Mouse (Mus musculus): ENCODE results near the gene Gm3002. TPM values are rescaled to one million over a fixed set of nuclear protein-coding genes. Genes with fewer than 3 reads are reported as not detected.
"Not testable (repeated sequence)": the region's sequence is repeated elsewhere in the genome, so short reads cannot be mapped to it uniquely, and the experiment has no call there.

Gm3002 gene
- not detected for polyA plus RNA-seq (2012; fragmentation: generic; extraction: Trizol)

DNA sequence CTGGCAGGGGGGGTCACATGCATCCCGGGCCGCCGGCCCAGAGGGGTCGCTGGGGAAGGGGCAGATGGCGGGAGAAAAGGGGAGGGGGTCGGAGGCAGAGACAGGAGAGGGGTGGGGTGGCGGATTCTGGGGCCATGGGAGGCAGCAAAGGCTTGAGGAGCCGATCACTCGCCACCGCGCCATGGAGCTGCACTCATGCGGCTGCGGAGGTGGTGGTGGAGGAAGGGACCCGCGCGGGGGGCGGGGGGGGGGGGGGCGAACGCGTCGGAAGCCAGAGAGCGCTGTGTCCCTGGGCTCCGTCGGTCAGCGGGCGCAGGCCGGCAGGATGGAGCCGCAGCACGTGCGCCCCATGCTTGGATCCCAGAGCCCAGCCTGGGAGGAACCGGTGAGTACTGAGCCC, at the start of gene Gm3002:
Gene Gm3002 (plus strand): TSS at position 301 of the 400 bp plus-strand sequence.
- not testable (repeated sequence) for H3ac ChIP-seq (ENCODE audit: control insufficient read depth, insufficient read length); H3K27me3 ChIP-seq (ENCODE audit: control insufficient read depth, insufficient read depth, insufficient read length); H3K4me2 ChIP-seq (ENCODE audit: low read depth); H3K79me2 ChIP-seq (ENCODE audit: control insufficient read depth, insufficient read depth); H3K36me3 ChIP-seq (ENCODE audit: control insufficient read depth, insufficient read depth); H3K4me3 ChIP-seq

DNA sequence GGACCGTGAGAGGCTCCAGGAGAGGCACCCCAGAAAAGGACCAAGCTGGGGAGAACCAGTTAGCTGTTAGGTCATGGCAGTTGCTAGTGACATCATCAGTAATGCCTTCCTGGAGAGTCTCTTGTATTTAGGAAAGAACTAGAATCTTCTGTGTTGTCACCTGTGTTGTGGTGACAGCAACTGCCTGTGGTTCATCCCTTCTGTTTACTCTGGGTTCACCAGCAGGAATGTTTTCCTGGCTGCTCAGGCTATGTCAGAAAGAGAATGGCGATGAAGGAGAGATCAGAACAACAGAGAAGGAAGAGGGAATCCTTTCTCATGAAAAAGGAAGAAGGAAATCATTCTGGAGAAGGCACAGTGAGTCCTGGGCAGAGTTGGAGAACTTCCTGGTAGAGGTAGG, 36.1 kb downstream of the Gm3002 start, which contains the start of gene Gm3033:
Gene Gm3033 (plus strand): TSS at position 301 of the 400 bp plus-strand sequence.
- not testable (repeated sequence) for H3K79me2 ChIP-seq (ENCODE audit: control insufficient read depth, insufficient read depth); H3K27me3 ChIP-seq (ENCODE audit: control insufficient read depth, insufficient read depth, insufficient read length); H3K4me2 ChIP-seq (ENCODE audit: low read depth); H3K36me3 ChIP-seq (ENCODE audit: control insufficient read depth, insufficient read depth); H3K4me3 ChIP-seq; H3ac ChIP-seq (ENCODE audit: control insufficient read depth, insufficient read length)

DNA sequence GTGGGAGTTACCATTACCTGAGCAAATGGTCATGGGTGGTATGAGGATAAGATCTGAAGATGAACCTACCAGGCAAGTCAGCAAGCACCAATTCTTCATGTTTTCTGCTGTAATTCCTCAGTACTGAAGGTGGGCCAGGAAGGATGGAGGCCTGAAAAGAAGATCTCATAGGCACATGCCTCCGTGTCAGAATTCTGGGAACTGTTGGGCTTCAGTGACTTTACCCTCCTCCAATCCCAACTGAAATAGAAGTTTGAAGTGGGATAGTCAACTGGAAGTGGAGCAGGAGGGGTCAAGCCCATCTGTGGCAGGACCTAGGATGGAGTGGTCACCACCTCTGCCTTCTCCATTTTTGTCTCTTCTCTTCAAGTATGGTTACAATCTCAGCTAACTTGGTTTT, 74.0 kb downstream of the Gm3002 start, which contains the start of gene Gm2916:
Gene Gm2916 (plus strand): TSS at position 301 of the 400 bp plus-strand sequence.
- H3K4me3 ChIP-seq; H3K36me3 ChIP-seq (ENCODE audit: control insufficient read depth, insufficient read depth); H3K27me3 ChIP-seq (ENCODE audit: control insufficient read depth, insufficient read depth, insufficient read length); H3ac ChIP-seq (ENCODE audit: control insufficient read depth, insufficient read length); H3K79me2 ChIP-seq (ENCODE audit: control insufficient read depth, insufficient read depth); H3K4me2 ChIP-seq (ENCODE audit: low read depth): not testable (repeated sequence)

DNA sequence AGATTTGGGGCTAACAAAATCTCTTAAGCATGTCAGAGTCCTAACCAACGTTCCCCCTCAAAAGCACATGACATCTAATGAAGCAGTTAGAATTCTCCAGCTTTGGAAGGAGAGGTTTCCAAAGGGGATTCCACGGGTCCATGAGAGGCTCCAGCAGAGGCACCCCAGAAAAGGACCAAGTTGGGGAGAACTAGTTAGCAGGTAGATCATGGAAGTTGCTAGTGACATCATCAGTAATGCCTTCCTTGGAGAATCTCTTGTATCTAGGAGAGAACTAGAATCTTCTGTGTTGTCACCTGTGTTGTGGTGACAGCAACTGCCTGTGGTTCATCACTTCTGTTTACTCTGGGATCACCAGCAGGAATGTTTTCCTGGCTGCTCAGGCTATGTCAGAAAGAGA, 121.6 kb downstream of the Gm3002 start, which contains the start of gene Gm3029:
Gene Gm3029 (plus strand): TSS at position 301 of the 400 bp plus-strand sequence.
- H3ac ChIP-seq (ENCODE audit: control insufficient read depth, insufficient read length); H3K4me2 ChIP-seq (ENCODE audit: low read depth); H3K4me3 ChIP-seq; H3K79me2 ChIP-seq (ENCODE audit: control insufficient read depth, insufficient read depth); H3K36me3 ChIP-seq (ENCODE audit: control insufficient read depth, insufficient read depth); H3K27me3 ChIP-seq (ENCODE audit: control insufficient read depth, insufficient read depth, insufficient read length): not testable (repeated sequence)

DNA sequence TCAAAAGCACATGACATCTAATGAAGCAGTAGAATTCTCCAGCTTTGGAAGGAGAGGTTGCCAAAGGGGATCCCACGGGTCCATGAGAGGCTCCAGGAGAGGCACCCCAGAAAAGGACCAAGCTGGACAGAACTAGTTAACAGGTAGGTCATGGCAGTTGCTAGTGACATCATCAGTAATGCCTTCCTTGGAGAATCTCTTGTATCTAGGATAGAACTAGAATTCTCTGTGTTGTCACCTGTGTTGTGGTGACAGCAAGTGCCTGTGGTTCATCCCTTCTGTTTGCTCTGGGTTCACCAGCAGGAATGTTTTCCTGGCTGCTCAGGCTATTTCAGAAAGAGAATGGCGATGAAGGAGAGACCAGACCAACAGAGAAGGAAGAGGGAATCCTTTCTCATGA, 153.4 kb downstream of the Gm3002 start, which contains the start of gene Gm3095:
Gene Gm3095 (plus strand): TSS at position 301 of the 400 bp plus-strand sequence.
- not testable (repeated sequence) for H3K4me2 ChIP-seq (ENCODE audit: low read depth); H3K27me3 ChIP-seq (ENCODE audit: control insufficient read depth, insufficient read depth, insufficient read length); H3K36me3 ChIP-seq (ENCODE audit: control insufficient read depth, insufficient read depth); H3ac ChIP-seq (ENCODE audit: control insufficient read depth, insufficient read length); H3K4me3 ChIP-seq; H3K79me2 ChIP-seq (ENCODE audit: control insufficient read depth, insufficient read depth)

DNA sequence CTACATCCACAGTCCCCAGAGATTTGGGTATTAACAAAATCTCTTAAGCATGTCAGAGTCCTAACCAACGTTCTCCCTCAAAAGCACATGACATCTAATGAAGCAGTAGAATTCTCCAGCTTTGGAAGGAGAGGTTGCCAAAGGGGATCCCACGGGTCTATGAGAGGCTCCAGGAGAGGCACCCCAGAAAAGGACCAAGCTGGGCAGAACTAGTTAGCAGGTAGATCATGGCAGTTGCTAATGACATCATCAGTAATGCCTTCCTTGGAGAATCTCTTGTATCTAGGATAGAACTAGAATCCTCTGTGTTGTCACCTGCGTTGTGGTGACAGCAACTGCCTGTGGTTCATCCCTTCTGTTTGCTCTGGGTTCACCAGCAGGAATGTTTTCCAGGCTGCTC, 188.2 kb downstream of the Gm3002 start, which contains the start of gene Gm3099:
Gene Gm3099 (plus strand): TSS at position 301 of the 400 bp plus-strand sequence.
- H3K27me3 ChIP-seq (ENCODE audit: control insufficient read depth, insufficient read depth, insufficient read length); H3K4me2 ChIP-seq (ENCODE audit: low read depth); H3K4me3 ChIP-seq; H3K36me3 ChIP-seq (ENCODE audit: control insufficient read depth, insufficient read depth); H3ac ChIP-seq (ENCODE audit: control insufficient read depth, insufficient read length); H3K79me2 ChIP-seq (ENCODE audit: control insufficient read depth, insufficient read depth): not testable (repeated sequence)

Other genes with a start within 250 kb of the Gm3002 start
- not detected for gene Gm3012, start 175.6 kb upstream of the Gm3002 start, polyA plus RNA-seq (2012; fragmentation: generic; extraction: Trizol)
- gene Gm3020, start 158.0 kb upstream of the Gm3002 start, polyA plus RNA-seq (2012; fragmentation: generic; extraction: Trizol) = not detected
- gene Gm3043, start 121.3 kb upstream of the Gm3002 start, polyA plus RNA-seq (2012; fragmentation: generic; extraction: Trizol) = not detected
- gene Gm3033, start 36.2 kb downstream of the Gm3002 start, polyA plus RNA-seq (2012; fragmentation: generic; extraction: Trizol) = not detected
- not detected for gene Gm2916, start 74.1 kb downstream of the Gm3002 start, polyA plus RNA-seq (2012; fragmentation: generic; extraction: Trizol)
- gene Gm3029, start 121.7 kb downstream of the Gm3002 start, polyA plus RNA-seq (2012; fragmentation: generic; extraction: Trizol) = not detected
- gene Gm3095, start 153.5 kb downstream of the Gm3002 start, polyA plus RNA-seq (2012; fragmentation: generic; extraction: Trizol) = not detected
- gene Gm3099, start 188.3 kb downstream of the Gm3002 start, polyA plus RNA-seq (2012; fragmentation: generic; extraction: Trizol) = not detected
- not detected for gene Gm5796, start 213.9 kb downstream of the Gm3002 start, polyA plus RNA-seq (2012; fragmentation: generic; extraction: Trizol)

All from myocyte (in vitro differentiated cells).